Mouse (Mus musculus): ENCODE data around the gene 4933402D24Rik. TPM values are rescaled to one million over a fixed set of nuclear protein-coding genes. Genes with fewer than 3 reads are reported as not detected.

The 4933402D24Rik gene
- polyA plus RNA-seq, 2 experiments: not detected

DNA sequence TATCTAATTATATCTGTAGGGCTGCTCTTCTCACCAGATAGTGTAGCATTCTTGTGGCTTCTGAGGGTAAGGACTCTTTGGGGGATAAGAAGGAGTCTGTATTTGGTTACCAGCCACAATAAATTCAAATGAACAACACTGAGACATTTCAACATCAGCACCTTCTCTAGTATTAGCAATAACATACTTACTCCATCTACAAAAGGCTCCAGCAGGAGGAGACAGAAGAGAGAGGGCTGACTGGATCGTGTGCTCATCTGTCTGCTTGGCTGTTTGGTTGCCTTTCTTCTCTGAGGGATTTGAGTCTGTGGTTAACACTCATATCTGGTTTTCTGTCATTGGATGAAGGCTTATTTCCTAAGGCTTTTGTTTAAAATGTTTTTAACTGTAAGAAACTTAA lies 7.3 kb upstream of the 4933402D24Rik start:
- TF ChIP-seq CTCF (IDR thresholded peaks at IDR 0.05; ENCODE audit: low read depth) (no peak), EP300 (IDR thresholded peaks at IDR 0.05; ENCODE audit: low read depth) (no peak)
- H3K27me3 ChIP-seq (ENCODE audit: control insufficient read depth, insufficient read depth, low read length): no peaks in the 10 kb centered on the region
- H3K9me3 ChIP-seq (ENCODE audit: control insufficient read depth, low read length): no peaks in the 10 kb centered on the region
- no peak overlapping the region for H3K9ac ChIP-seq (replicated peaks)
- H3K4me2 ChIP-seq (ENCODE audit: low read depth): no peak overlapping the region
- DNase-seq (ENCODE audit: low read depth in 3 of 3, low spot score in 3 of 3) (no peak), ATAC-seq (ENCODE audit: insufficient read depth) (no peak)
- no peaks in the 10 kb centered on the region for H3K4me1 ChIP-seq (replicated peaks; ENCODE audit: control insufficient read depth in 2 of 2, insufficient read depth in 2 of 2, low read length in 1 of 2)
- no peak overlapping the region for H3K27ac ChIP-seq
- 48% methylated on average over 1 of the region's 1 CpGs for WGBS (ENCODE audit: insufficient replicate concordance)
- H3K36me3 ChIP-seq (replicated peaks; ENCODE audit: control insufficient read depth, insufficient read depth, low read depth): no peaks in the 10 kb centered on the region
- no peak overlapping the region for H3K4me3 ChIP-seq (ENCODE audit: insufficient read depth in 1 of 2, low read depth in 2 of 2, low read length in 2 of 2)

DNA sequence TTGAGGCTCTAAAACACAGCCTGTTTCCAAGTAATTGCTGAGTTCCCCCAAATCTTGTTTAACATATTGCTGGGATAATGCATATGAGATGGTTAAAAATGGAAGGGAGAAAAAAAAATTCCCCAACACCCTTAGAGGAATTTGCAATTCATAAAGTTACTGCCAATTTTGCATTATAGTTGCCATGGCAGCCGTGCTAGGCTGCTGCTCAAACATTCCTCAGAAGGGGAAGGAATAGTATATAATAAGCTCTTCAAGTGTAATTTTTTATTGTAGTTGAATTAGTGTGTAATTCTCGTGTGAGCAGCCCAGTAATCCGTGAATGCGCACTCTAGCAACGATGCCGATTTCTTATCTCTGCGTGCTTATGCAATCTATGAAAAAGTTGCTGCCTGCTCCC lies 1.2 kb upstream of the 4933402D24Rik start:
- H3K4me3 ChIP-seq (ENCODE audit: insufficient read depth in 1 of 2, low read depth in 2 of 2, low read length in 2 of 2): no peak overlapping the region
- H3K27me3 ChIP-seq (ENCODE audit: control insufficient read depth, insufficient read depth, low read length): no peaks in the 10 kb centered on the region
- H3K9me3 ChIP-seq (ENCODE audit: control insufficient read depth, low read length): no peaks in the 10 kb centered on the region
- DNase-seq (ENCODE audit: low read depth in 3 of 3, low spot score in 3 of 3) (no peak), ATAC-seq (ENCODE audit: insufficient read depth) (no peak)
- no peak overlapping the region for H3K27ac ChIP-seq
- H3K4me1 ChIP-seq (replicated peaks; ENCODE audit: control insufficient read depth in 2 of 2, insufficient read depth in 2 of 2, low read length in 1 of 2): no peaks in the 10 kb centered on the region
- H3K9ac ChIP-seq (replicated peaks): no peak overlapping the region
- TF ChIP-seq CTCF (IDR thresholded peaks at IDR 0.05; ENCODE audit: low read depth) (no peak), EP300 (IDR thresholded peaks at IDR 0.05; ENCODE audit: low read depth) (no peak)
- no peaks in the 10 kb centered on the region for H3K36me3 ChIP-seq (replicated peaks; ENCODE audit: control insufficient read depth, insufficient read depth, low read depth)
- 79% methylated on average over 7 of the region's 7 CpGs for WGBS (ENCODE audit: insufficient replicate concordance)
- no peak overlapping the region for H3K4me2 ChIP-seq (ENCODE audit: low read depth)

GRCm38 (mm10) chr1:63768112-63768511 lies 955 bp downstream of the 4933402D24Rik start:
- H3K27me3 ChIP-seq (ENCODE audit: control insufficient read depth, insufficient read depth, low read length): no peaks in the 10 kb centered on the region
- ATAC-seq (ENCODE audit: insufficient read depth): no peak
- no peak overlapping the region for H3K4me2 ChIP-seq (ENCODE audit: low read depth)
- no peaks in the 10 kb centered on the region for H3K36me3 ChIP-seq (replicated peaks; ENCODE audit: control insufficient read depth, insufficient read depth, low read depth)
- H3K4me1 ChIP-seq (replicated peaks; ENCODE audit: control insufficient read depth in 2 of 2, insufficient read depth in 2 of 2, low read length in 1 of 2): no peaks in the 10 kb centered on the region
- DNase-seq (ENCODE audit: low read depth in 3 of 3, low spot score in 3 of 3): no peak
- no peak overlapping the region for H3K4me3 ChIP-seq (ENCODE audit: insufficient read depth in 1 of 2, low read depth in 2 of 2, low read length in 2 of 2)
- TF ChIP-seq CTCF (IDR thresholded peaks at IDR 0.05; ENCODE audit: low read depth) (no peak), EP300 (IDR thresholded peaks at IDR 0.05; ENCODE audit: low read depth) (no peak)
- WGBS (ENCODE audit: insufficient replicate concordance): 55% methylated on average over 8 of the region's 8 CpGs
- no peaks in the 10 kb centered on the region for H3K9me3 ChIP-seq (ENCODE audit: control insufficient read depth, low read length)
- H3K9ac ChIP-seq (replicated peaks): no peak overlapping the region
- H3K27ac ChIP-seq: no peak overlapping the region

GRCm38 (mm10) chr1:63764395-63764794 lies 4.7 kb downstream of the 4933402D24Rik start:
- WGBS (ENCODE audit: insufficient replicate concordance): 63% methylated on average over 7 of the region's 7 CpGs
- ATAC-seq (ENCODE audit: insufficient read depth): no peak
- H3K27me3 ChIP-seq (ENCODE audit: control insufficient read depth, insufficient read depth, low read length): no peaks in the 10 kb centered on the region
- H3K4me1 ChIP-seq (replicated peaks; ENCODE audit: control insufficient read depth in 2 of 2, insufficient read depth in 2 of 2, low read length in 1 of 2): no peaks in the 10 kb centered on the region
- no peak overlapping the region for H3K4me2 ChIP-seq (ENCODE audit: low read depth)
- H3K27ac ChIP-seq: no peak overlapping the region
- DNase-seq (ENCODE audit: low read depth in 3 of 3, low spot score in 3 of 3): no peak
- H3K4me3 ChIP-seq (ENCODE audit: insufficient read depth in 1 of 2, low read depth in 2 of 2, low read length in 2 of 2): no peak overlapping the region
- H3K9ac ChIP-seq (replicated peaks): no peak overlapping the region
- H3K36me3 ChIP-seq (replicated peaks; ENCODE audit: control insufficient read depth, insufficient read depth, low read depth): no peaks in the 10 kb centered on the region
- H3K9me3 ChIP-seq (ENCODE audit: control insufficient read depth, low read length): no peaks in the 10 kb centered on the region
- TF ChIP-seq EP300 (IDR thresholded peaks at IDR 0.05; ENCODE audit: low read depth) (no peak), CTCF (IDR thresholded peaks at IDR 0.05; ENCODE audit: low read depth) (no peak)

DNA sequence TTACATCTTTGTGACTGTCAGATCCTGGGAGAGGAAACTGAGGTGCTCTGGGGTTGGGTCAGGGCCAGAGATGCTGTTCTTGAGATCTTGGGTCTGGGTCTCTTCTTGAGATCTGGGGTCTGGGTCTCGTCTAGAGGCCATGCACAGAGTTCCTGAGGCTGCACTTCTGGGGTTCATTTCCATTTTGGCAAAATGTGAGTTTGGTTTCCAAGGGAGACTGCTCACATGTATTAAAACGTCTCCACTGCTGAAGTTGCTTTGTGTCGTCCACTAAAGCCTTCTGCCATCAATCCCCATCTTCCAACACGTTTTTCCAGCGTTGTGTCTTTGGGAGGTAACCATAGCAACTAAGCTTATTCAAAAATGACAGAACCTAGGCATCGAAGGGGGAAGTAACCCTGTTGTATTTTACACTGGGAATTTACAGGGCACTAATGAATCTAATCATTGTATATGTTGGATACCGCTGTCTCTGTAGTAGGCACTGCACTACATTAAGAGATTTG lies 5.1 kb downstream of the 4933402D24Rik start:
- Histone ChIP-seq H3K4me1 (replicated peaks; ENCODE audit: control insufficient read depth in 2 of 2, insufficient read depth in 2 of 2, low read length in 1 of 2) (no peaks in the 10 kb centered on the region), H3K27me3 (ENCODE audit: control insufficient read depth, insufficient read depth, low read length) (no peaks in the 10 kb centered on the region), H3K4me2 (ENCODE audit: low read depth) (no peak overlapping the region), H3K4me3 (ENCODE audit: insufficient read depth in 1 of 2, low read depth in 2 of 2, low read length in 2 of 2) (no peak overlapping the region), H3K9ac (replicated peaks) (no peak overlapping the region), H3K9me3 (ENCODE audit: control insufficient read depth, low read length) (no peaks in the 10 kb centered on the region), H3K27ac (no peak overlapping the region), H3K36me3 (replicated peaks; ENCODE audit: control insufficient read depth, insufficient read depth, low read depth) (no peaks in the 10 kb centered on the region)
- DNase-seq (ENCODE audit: low read depth in 3 of 3, low spot score in 3 of 3): no peak
- TF ChIP-seq CTCF (IDR thresholded peaks at IDR 0.05; ENCODE audit: low read depth): no peak
- TF ChIP-seq EP300 (IDR thresholded peaks at IDR 0.05; ENCODE audit: low read depth): no peak
- WGBS (ENCODE audit: insufficient replicate concordance): 48% methylated on average over 7 of the region's 7 CpGs
- no peak for ATAC-seq (ENCODE audit: insufficient read depth)
